Mouse (Mus musculus): Measurements from ENCODE around the gene Agbl2. TPM values are rescaled to one million over a fixed set of nuclear protein-coding genes. Genes with fewer than 3 reads are reported as not detected.

Gene Agbl2
- polyA plus RNA-seq, 1 experiment from 2014 or later, result 0.20 TPM

DNA sequence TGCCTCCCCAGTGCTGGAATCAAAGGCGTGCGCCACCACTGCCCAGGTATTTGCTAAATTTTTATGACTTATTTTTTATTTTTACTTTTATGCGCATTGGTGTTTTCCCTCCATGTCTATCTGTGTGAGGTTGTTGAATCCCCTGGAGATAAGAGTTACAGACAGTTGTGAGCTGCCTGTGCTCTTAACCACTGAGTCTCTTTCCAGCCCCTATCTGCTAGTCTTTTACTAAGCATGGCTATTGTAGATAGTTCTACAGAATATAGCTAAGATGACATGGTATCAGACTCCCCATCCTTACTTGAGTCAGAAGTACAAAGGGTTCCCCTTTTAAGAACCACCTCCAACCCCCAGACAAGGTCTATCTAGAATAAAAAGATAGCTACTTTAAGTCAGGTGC is 28.3 kb upstream of the Agbl2 start:
- H3K4me3 ChIP-seq (ENCODE audit: low read depth, low read length), result no peak overlapping the region
- H3K4me1 ChIP-seq (replicated peaks; ENCODE audit: control insufficient read depth, insufficient read depth, low read length), result no peaks in the 10 kb centered on the region
- 93% methylated on average over 3 of the region's 3 CpGs for WGBS
- ATAC-seq, result no peak
- H3K4me2 ChIP-seq (replicated peaks; ENCODE audit: low read depth), result no peak overlapping the region
- H3K9me3 ChIP-seq (ENCODE audit: control insufficient read depth), result no peaks in the 10 kb centered on the region
- no peak overlapping the region; the same call in 1 of the 2 replicates for H3K27ac ChIP-seq (ENCODE audit: low read depth, low read length)
- H3K9ac ChIP-seq (ENCODE audit: low read depth, low read length), result no peak overlapping the region
- no peak for TF ChIP-seq CTCF (IDR thresholded peaks at IDR 0.05; ENCODE audit: low read depth)
- peaks cover 70% of the 10 kb centered on the region for H3K36me3 ChIP-seq (ENCODE audit: control insufficient read depth, insufficient read depth)
- H3K27me3 ChIP-seq (replicated peaks; ENCODE audit: control insufficient read depth, insufficient read depth, low read length), result no peaks in the 10 kb centered on the region

DNA sequence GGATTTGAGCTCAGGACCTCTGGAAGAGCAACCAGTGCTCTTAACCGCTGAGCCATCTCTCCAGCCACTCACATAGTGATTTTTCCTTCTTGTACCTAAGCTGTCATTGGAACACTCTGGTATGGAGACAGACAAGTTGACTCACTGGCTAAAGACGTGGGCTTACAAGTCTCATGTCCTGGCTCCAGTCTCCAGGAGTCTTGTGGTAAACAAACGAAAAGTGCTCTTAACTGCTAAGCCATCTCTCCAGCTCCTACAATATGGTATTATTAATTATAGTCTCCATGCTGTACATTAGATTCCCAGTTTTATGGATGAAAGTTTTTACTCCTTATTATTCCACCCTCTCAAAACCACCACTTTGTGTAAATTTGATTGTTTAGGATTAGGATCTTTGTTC is 17.4 kb upstream of the Agbl2 start:
- WGBS, result 74% methylated on average over 3 of the region's 3 CpGs
- ATAC-seq, result no peak

DNA sequence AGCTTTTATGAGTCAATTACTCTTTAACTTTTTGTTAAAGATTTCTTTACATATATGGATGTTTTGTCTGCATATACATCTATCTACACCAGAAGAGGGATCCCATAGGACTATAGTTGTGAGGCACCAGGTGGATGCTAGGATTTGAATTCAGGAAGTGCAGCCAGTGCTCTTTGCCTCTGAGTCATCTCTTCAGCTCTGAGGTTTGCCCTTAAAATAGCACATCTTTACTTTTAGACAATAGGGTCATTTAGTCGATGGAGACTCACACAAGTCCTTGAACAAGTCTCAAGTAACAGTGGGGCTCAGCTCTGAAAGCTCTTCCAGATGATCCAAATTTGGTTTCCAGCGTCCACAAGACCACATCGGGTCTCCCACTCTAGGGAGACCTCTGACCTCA is 1.2 kb upstream of the Agbl2 start:
- ATAC-seq, result no peak
- Histone ChIP-seq H3K4me2 (replicated peaks; ENCODE audit: low read depth) (no peak overlapping the region), H3K27me3 (replicated peaks; ENCODE audit: control insufficient read depth, insufficient read depth, low read length) (no peaks in the 10 kb centered on the region), H3K36me3 (ENCODE audit: control insufficient read depth, insufficient read depth) (peaks cover 34% of the 10 kb centered on the region), H3K27ac (ENCODE audit: low read depth, low read length) (no peak overlapping the region), H3K4me1 (replicated peaks; ENCODE audit: control insufficient read depth, insufficient read depth, low read length) (0 out of 2 replicates have a peak, but pooled peaks cover 4% of the 10 kb centered on the region), H3K9me3 (ENCODE audit: control insufficient read depth) (no peaks in the 10 kb centered on the region), H3K4me3 (ENCODE audit: low read depth, low read length) (no peak overlapping the region), H3K9ac (ENCODE audit: low read depth, low read length) (no peak overlapping the region)
- TF ChIP-seq CTCF (IDR thresholded peaks at IDR 0.05; ENCODE audit: low read depth), result no peak
- 35% methylated on average over 3 of the region's 3 CpGs for WGBS

More for the DNA sequence above, 17.4 kb upstream of the Agbl2 start:
- peaks cover 87% of the 10 kb centered on the region for H3K36me3 ChIP-seq (ENCODE audit: control insufficient read depth, insufficient read depth)
- no peaks in the 10 kb centered on the region for H3K4me1 ChIP-seq (replicated peaks; ENCODE audit: control insufficient read depth, insufficient read depth, low read length)
- H3K9me3 ChIP-seq (ENCODE audit: control insufficient read depth), result no peaks in the 10 kb centered on the region
- H3K4me2 ChIP-seq (replicated peaks; ENCODE audit: low read depth), result no peak overlapping the region
- TF ChIP-seq CTCF (IDR thresholded peaks at IDR 0.05; ENCODE audit: low read depth), result no peak
- H3K9ac ChIP-seq (ENCODE audit: low read depth, low read length), result no peak overlapping the region
- H3K27ac ChIP-seq (ENCODE audit: low read depth, low read length), result no peak overlapping the region
- H3K4me3 ChIP-seq (ENCODE audit: low read depth, low read length), result no peak overlapping the region
- H3K27me3 ChIP-seq (replicated peaks; ENCODE audit: control insufficient read depth, insufficient read depth, low read length), result no peaks in the 10 kb centered on the region

DNA sequence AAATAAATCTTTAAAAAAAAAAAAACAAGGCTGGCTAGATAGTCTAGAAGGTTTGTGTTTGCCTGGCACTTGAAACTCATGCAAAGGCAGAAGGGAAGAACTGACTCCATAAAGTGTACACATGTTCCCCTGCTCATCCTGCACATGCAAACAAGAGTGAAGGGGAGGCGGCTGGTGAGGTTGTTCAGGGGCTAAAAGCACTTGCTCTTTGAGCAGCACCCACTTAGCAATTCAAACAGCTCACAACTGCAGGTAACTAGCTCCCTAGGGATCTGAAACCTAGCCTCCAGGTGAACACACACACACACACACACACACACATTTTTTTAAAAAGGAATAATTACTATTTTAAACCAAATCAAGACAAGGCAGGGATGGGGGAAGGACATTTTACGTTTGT is 589 bp upstream of the Agbl2 start:
- peaks cover 34% of the 10 kb centered on the region for H3K36me3 ChIP-seq (ENCODE audit: control insufficient read depth, insufficient read depth)
- H3K4me1 ChIP-seq (replicated peaks; ENCODE audit: control insufficient read depth, insufficient read depth, low read length), result 0 out of 2 replicates have a peak, but pooled peaks cover 4% of the 10 kb centered on the region
- no peaks in the 10 kb centered on the region for H3K27me3 ChIP-seq (replicated peaks; ENCODE audit: control insufficient read depth, insufficient read depth, low read length)
- 62% methylated on average over 2 of the region's 2 CpGs for WGBS
- no peak overlapping the region for H3K4me3 ChIP-seq (ENCODE audit: low read depth, low read length)
- H3K9me3 ChIP-seq (ENCODE audit: control insufficient read depth), result no peaks in the 10 kb centered on the region
- H3K4me2 ChIP-seq (replicated peaks; ENCODE audit: low read depth), result no peak overlapping the region
- no peak for ATAC-seq
- H3K27ac ChIP-seq (ENCODE audit: low read depth, low read length), result no peak overlapping the region
- no peak for TF ChIP-seq CTCF (IDR thresholded peaks at IDR 0.05; ENCODE audit: low read depth)
- no peak overlapping the region for H3K9ac ChIP-seq (ENCODE audit: low read depth, low read length)

DNA sequence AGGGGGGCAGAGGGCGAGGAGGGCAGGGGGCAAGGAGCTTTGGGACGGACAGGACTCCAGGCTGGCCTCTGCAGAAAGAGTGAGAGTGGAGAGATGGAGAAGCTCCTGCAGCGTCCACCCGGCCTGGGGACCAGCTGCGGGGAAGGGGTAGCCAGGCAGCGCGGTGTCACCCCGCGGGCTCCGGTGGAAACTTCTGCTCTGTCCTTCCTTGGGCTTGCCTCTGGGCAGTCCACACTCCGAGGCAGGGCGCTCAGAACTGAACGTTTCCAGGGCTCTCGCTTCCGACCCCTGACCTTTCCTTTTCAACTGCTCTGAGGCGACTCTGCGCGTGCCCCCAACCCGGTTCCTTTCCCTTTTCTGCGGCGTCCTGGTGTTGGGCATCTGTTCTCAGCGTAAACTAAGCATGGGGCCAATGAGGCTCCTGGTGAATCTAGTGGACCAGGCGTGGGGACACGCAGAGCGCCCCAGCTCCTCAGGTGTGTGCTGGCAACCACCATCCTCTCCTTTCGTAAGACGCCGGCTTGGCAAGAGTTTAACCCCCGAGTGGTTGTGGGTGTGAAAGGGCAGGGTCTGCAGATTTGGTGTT is 467 bp downstream of the Agbl2 start:
- WGBS, result 2% methylated on average over 26 of the region's 29 CpGs
- Histone ChIP-seq H3K27ac (ENCODE audit: low read depth, low read length) (no peak overlapping the region), H3K4me3 (ENCODE audit: low read depth, low read length) (peak overlapping the region; percentile 48), H3K36me3 (ENCODE audit: control insufficient read depth, insufficient read depth) (peaks cover 25% of the 10 kb centered on the region), H3K27me3 (replicated peaks; ENCODE audit: control insufficient read depth, insufficient read depth, low read length) (no peaks in the 10 kb centered on the region), H3K4me2 (replicated peaks; ENCODE audit: low read depth) (peak overlapping the region; percentile 84), H3K9me3 (ENCODE audit: control insufficient read depth) (no peaks in the 10 kb centered on the region), H3K4me1 (replicated peaks; ENCODE audit: control insufficient read depth, insufficient read depth, low read length) (0 out of 2 replicates have a peak, but pooled peaks cover 4% of the 10 kb centered on the region), H3K9ac (ENCODE audit: low read depth, low read length) (peak overlapping the region; percentile 48)
- ATAC-seq, result peak; percentile 43; the same call in 1 of the 2 replicates
- TF ChIP-seq CTCF (IDR thresholded peaks at IDR 0.05; ENCODE audit: low read depth), result no peak

DNA sequence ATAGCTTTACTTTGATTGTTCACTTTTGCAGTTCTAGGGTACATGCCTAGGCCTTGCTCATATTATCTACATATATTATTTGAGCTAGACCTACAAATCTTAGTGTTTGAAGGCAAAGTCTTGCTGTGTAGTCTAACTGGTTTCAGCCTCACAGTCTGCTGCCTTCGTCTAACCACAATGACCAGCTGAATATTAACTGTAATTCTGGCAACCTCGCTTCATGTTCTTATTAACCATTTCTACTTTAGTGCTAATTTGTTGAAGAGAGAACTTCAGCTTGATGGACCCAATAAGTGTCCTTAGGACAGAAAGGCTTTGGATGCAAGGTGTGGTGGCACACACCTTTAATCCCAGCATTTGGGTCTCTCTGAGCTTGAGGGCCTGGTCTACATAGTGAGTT is 5.6 kb downstream of the Agbl2 start:
- no peak for ATAC-seq
- 82% methylated on average over 2 of the region's 2 CpGs for WGBS

More for the DNA sequence above, 5.6 kb downstream of the Agbl2 start:
- H3K27me3 ChIP-seq (replicated peaks; ENCODE audit: control insufficient read depth, insufficient read depth, low read length), result no peaks in the 10 kb centered on the region
- no peak overlapping the region for H3K4me3 ChIP-seq (ENCODE audit: low read depth, low read length)
- no peak overlapping the region for H3K27ac ChIP-seq (ENCODE audit: low read depth, low read length)
- no peak overlapping the region for H3K4me2 ChIP-seq (replicated peaks; ENCODE audit: low read depth)
- no peak overlapping the region for H3K9ac ChIP-seq (ENCODE audit: low read depth, low read length)
- H3K9me3 ChIP-seq (ENCODE audit: control insufficient read depth), result no peaks in the 10 kb centered on the region
- TF ChIP-seq CTCF (IDR thresholded peaks at IDR 0.05; ENCODE audit: low read depth), result no peak
- no peaks in the 10 kb centered on the region for H3K36me3 ChIP-seq (ENCODE audit: control insufficient read depth, insufficient read depth)
- H3K4me1 ChIP-seq (replicated peaks; ENCODE audit: control insufficient read depth, insufficient read depth, low read length), result 0 out of 2 replicates have a peak, but pooled peaks cover 2% of the 10 kb centered on the region
